In genomic region chr6:38264466-38264865, GRCm38 (mm10) we compare ENCODE assay signal across 25 mouse cellular contexts.
"Had no signal": no experiment of that assay in that cellular context is flagged by ENCODE, and none has a peak within 500 bp of the region (broad histone marks: within the 10 kb centered on the region; RNA-seq: fewer than 3 reads in every experiment).

No protein-coding gene starts in this region.

- H3K4me2 ChIP-seq: heart, embryonic 12.5 days; hindbrain, embryonic 12.5 days; hindbrain, embryonic 14.5 days; kidney, embryonic 15.5 days; limb, embryonic 13.5 days; limb, embryonic 15.5 days; liver, embryonic 12.5 days had no signal

- H3K4me1 ChIP-seq: heart, embryonic 10.5 days; hindbrain, embryonic 10.5 days; hindbrain, embryonic 12.5 days; kidney, embryonic 15.5 days; limb, embryonic 13.5 days; limb, embryonic 15.5 days; liver, embryonic 12.5 days had no signal

- DNase-seq: gastrocnemius, adult 2 months; gastrocnemius, postnatal 10 days; gastrocnemius, postnatal 25 days; heart, adult 18-20 months; heart, postnatal 10 days; heart, postnatal 4 days; kidney, adult 11 months; kidney, adult 9 months; kidney, postnatal 14 days; kidney, postnatal 36 days; left cerebral cortex, postnatal 4 days had no signal

- H3K4me3 ChIP-seq: gastrocnemius, adult 2 months; heart, embryonic 10.5 days; heart, embryonic 12.5 days; hindbrain, embryonic 10.5 days; hindbrain, embryonic 12.5 days; kidney, embryonic 15.5 days; left cerebral cortex, adult 2 months; limb, embryonic 13.5 days; limb, embryonic 15.5 days; liver, embryonic 12.5 days had no signal

- H3K27ac ChIP-seq: gastrocnemius, adult 2 months; heart, embryonic 10.5 days; hindbrain, embryonic 10.5 days; hindbrain, embryonic 12.5 days; hindbrain, embryonic 14.5 days; kidney, embryonic 15.5 days; kidney, postnatal 0 days; limb, embryonic 13.5 days; limb, embryonic 15.5 days; liver, embryonic 12.5 days; liver, embryonic 14.5 days had no signal

- H3K36me3 ChIP-seq: heart, embryonic 10.5 days; heart, embryonic 12.5 days; hindbrain, embryonic 10.5 days; hindbrain, embryonic 12.5 days; kidney, embryonic 15.5 days; limb, embryonic 13.5 days; limb, embryonic 15.5 days; liver, embryonic 12.5 days had no signal

- H3K9ac ChIP-seq: heart, embryonic 12.5 days; hindbrain, embryonic 12.5 days; hindbrain, embryonic 14.5 days; kidney, embryonic 15.5 days; limb, embryonic 13.5 days; limb, embryonic 15.5 days; liver, embryonic 12.5 days; liver, embryonic 14.5 days had no signal

- ATAC-seq: hindbrain, embryonic 16.5 days; intestine, embryonic 16.5 days; liver, embryonic 12.5 days had no signal

- H3K27me3 ChIP-seq: heart, embryonic 12.5 days; hindbrain, embryonic 12.5 days; kidney, embryonic 15.5 days; limb, embryonic 13.5 days; limb, embryonic 15.5 days; liver, embryonic 12.5 days had no signal

- H3K9me3 ChIP-seq: heart, embryonic 10.5 days; heart, embryonic 12.5 days; hindbrain, embryonic 10.5 days; hindbrain, embryonic 12.5 days; kidney, embryonic 15.5 days; limb, embryonic 13.5 days; limb, embryonic 15.5 days; liver, embryonic 12.5 days had no signal
